Mouse (Mus musculus) mesoderm, embryonic 11.5 days (tissue): ENCODE measurements around the gene Zfp408.
A peak's percentile ranks its signal among the peaks of the same experiment; 100 is the strongest.

Experiments used
- DNase-seq: peaks from one replicate; pipeline ENCODE4 v3.0.0-alpha.2; 2012; ENCODE audit warnings: low read depth, low spot score

The Zfp408 gene

DNA sequence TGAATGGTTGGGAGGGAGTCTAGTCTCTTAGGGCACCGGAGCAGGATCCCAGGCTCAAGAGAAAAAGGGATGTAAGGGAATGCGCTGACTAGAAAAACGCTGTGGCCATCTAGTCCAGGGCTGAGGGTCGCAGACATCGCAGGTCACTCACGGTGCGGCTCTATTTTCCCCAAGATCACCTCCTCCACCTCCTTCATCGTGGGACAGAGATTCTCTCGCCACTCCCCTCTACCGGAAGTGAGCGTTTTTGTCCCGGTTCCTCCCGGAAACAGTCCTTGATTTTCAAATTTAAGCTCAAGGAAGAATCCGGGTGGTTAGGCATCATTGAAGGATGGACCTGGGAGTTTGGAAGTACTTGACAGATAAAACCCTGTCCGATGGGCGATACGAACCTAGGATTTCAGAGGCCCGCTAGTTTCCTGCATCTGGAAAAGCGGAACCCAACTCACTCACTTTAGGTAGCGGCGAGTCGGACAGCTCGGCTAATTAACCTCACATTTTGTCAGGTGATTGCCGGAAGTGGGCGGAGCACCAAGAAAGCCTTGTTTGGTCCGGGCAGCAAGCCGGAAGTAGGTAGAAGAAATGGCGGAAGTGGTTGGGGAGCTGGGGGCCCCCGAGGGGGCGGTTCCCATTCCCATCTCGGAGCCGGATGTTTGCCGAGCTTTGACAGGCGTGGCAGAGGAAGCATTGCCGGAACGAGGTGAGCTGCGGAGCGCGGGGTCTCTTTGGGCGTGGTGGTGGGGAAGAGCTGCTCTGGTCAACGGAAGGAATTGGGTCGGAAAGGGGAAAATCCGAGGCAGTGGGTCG lies at the start of gene Zfp408, which contains the start of gene Arhgap1:
Zfp408 (minus strand) TSS at position 239 of the 807 bp plus-strand sequence.
Arhgap1 (plus strand) TSS at position 308 of the 807 bp plus-strand sequence.
- peak; percentile 98 for DNase-seq

- DNase-seq: no peak
Measured at GRCm38 (mm10) chr2:91699225-91699624, 49.6 kb upstream of the Zfp408 start.

DNA sequence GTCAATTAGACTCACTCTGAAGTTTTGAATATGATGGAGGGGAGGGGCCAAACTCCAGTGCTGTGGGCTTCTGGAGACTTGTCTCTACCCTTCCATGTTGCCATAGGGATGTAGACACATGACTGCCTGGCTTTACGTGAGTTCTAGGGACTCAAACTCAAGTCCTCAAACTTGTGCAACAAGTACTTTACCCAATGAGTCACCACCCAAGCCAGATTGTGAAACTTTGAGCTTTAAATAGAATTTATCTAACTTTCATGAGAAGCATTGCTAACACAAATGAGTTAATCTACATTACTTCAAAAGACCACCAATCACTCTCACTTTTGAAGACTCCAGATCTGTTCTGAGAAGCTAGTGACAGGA lies 46.6 kb upstream of the Zfp408 start:
- no peak for DNase-seq

DNA sequence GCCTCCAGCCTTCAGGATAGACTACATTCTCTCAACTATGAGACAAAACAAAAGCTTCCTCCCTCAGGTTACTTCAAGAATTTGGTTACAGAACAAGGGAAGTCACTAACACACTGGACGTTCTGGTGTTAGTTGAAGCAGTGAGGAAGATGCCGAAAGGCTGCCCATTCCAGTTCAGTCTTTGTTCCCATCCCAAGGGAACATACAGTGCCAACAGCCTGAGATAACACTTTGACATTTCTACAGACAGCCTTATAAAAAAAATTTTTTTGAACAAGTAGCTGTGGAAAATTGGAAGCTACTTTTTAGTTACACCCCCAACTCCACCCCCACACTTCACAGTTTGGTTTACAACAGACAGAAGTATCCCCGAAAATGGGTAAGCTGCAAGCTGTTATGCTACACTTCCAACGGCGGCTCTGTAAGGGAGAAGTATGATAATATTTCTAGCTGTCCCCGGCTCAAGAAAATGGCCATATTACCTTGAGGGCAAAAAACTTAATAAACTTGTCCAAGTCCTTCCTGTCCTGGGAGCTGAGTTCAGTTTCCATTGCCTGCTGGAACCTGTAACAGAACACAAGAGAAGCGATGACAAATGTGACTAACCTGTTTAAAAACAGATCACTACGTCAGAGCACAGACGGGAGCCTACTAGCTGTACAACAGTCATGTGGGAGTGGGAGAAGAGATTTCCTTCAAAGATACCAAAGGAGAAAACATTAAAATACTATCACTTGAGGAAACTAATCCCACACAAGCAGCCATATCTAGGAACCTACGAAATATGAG lies 46.0 kb upstream of the Zfp408 start:
- no peak for DNase-seq

- no peak for DNase-seq
Measured at GRCm38 (mm10) chr2:91689452-91689851, 39.9 kb upstream of the Zfp408 start.

GRCm38 (mm10) chr2:91683919-91684318 lies 34.3 kb upstream of the Zfp408 start:
- no peak for DNase-seq

- peak; percentile 46 for DNase-seq
Measured at GRCm38 (mm10) chr2:91682850-91683249, 33.3 kb upstream of the Zfp408 start.

DNA sequence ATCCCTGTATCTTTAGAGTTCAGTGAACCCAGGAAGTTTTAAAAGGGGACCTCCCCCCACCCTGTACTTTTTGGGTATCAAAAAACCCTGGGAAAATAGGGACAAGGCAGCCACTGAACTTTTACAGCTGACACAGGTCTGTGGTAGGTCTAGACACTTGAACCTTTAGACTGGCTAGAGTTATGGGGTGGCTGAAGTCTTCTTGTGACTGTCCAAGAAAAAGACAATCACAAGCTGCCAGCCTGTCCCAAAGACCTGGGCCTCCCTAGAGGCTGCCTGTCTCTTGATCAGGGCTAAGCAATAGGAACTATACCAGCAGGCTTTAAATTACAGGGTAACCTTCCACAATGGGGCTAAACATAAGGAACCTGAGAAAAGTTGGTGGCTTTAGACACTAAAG lies 27.4 kb upstream of the Zfp408 start:
- no peak for DNase-seq

DNA sequence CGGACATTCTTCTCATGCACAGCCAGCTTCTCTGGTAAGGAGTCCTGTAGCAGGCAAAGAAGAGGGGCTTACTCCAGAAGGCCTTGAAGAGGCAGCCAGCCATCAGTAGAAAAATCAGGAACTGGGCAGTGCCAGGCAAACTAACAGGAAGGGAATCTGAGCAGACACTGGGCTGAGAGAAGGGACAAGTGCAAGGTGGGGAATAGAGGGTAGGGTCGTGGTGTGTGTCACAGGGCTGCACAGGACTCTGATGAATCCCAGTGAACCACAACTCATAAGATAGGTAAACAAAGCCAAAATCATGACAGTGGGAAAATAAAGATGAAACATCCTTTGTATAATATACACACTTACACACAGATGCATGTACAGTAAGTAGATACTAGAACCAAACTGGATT lies 26.8 kb upstream of the Zfp408 start:
- DNase-seq: no peak

DNA sequence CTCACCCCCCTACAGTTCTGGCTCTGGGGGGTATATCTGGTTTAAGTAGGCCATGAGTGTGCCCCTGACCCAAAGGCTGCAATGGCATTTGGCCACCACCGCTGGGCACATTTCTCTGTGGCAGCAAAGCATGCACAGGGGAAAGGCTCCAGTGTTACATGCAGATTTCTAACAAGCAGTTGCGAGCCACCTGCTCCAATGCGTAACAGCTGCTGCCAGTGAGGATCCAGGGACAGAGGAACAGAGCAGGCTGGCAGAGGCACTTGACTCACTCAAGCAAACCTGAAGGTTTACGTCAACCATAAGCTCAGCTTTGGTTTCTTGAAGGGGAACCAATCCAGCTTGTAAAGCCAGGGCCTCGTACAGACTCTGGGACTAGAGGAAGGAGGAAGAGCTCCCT lies 25.3 kb upstream of the Zfp408 start:
- DNase-seq: no peak

DNA sequence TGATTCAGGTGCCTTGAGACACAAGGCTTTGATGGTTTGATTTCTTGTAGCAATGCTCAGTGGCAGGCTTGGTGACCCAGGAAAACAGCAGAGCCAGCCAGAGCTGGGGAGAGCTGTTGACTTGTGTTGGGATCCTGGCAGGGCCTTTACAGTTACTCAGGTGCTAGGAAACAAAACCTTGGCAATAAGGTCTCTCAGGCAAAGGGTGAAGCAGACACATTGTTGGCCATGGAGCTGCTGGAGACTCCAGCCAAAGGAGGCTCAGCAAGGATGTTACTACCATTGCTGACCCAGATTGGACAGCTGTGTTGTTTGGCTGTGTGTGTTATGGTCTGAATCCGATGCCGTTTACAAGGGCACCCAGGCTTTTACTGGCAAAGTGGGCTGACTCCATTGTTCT lies 24.0 kb upstream of the Zfp408 start:
- DNase-seq: no peak

GRCm38 (mm10) chr2:91670038-91670437 lies 20.4 kb upstream of the Zfp408 start:
- DNase-seq: no peak

- no peak for DNase-seq
Measured at GRCm38 (mm10) chr2:91669326-91669725, 19.7 kb upstream of the Zfp408 start.

DNA sequence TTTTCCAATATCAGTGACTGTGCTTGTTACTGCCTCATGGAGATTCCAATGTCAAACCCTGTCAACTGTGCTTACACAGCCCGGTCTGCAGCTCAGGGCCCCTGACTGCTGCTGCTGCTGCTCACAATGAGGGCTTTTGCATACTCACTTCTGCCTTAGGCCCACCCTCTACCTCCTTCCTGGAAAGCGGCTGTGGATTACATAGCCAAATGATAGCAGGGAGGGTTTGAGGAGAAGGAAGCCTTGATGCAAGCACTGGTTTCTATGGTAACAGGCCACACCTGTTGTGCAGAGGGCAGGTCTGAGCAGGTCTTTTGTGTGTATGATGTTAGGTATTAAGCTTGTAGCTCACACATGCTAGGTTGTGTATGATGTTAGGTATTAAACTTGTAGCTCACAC lies 18.2 kb upstream of the Zfp408 start:
- DNase-seq: no peak

GRCm38 (mm10) chr2:91666386-91666910 lies 16.9 kb upstream of the Zfp408 start:
- DNase-seq: no peak

DNA sequence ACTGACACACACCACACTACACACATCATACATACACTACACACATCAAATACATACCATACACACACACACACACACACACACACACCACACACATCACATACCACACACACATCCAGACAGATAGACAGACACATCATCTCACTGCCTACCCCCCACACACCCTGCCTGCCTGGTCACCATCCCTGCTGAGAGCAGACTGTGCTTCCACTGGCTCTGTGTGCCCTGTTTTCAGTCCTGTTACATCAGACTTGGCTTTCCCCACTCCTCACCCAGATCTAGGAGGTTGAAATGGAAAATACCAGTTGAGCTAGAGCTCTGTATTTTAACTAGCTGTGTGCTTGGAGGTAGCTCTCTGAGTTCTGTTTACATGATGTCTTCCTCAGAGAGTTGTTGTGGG lies 15.2 kb upstream of the Zfp408 start:
- DNase-seq: no peak

GRCm38 (mm10) chr2:91660981-91661380 lies 11.4 kb upstream of the Zfp408 start:
- no peak for DNase-seq

GRCm38 (mm10) chr2:91659657-91660056 lies 10.1 kb upstream of the Zfp408 start:
- DNase-seq: no peak

DNA sequence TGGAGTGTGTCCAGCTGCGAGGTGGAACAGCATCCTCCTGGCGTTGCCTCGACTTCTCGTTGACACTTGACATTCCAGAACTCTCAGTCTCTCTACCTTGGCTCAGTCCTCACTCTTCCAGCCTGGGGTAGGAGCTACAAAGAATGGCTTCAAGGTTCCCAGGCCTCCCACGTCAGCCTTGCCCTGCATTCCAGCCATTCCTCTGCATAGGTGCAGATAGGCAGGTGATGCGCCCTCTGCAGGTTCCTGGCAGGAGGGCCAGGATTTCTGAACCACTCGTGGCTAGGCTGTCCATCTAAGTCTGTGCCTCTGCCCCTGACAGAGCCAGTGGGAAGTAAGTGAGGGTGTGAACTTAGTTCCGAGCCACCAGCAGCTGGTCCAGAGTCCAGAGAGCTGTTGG lies 7.2 kb upstream of the Zfp408 start:
- DNase-seq: no peak

DNA sequence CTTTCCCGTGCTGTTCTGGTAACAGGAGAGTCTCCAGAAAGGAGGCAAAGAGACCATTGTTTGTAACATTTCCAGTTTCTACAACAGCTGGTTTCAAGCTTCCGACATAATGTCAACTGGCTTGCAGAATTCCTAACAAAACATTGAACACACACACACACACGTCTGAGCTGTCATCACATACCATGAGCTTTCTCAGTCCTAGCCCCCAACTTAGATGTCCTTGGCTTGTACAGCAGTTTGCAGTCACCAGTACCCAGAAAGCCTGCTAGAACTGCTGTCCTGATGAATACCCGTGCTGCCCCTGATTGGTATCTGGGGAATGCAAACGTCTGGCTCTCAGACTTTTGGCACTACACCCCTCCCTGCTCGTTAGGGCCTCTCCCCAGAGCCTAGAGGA lies 6.2 kb upstream of the Zfp408 start:
- no peak for DNase-seq

- no peak for DNase-seq
Measured at GRCm38 (mm10) chr2:91655388-91655787, 5.8 kb upstream of the Zfp408 start.

GRCm38 (mm10) chr2:91652863-91653262 lies 3.3 kb upstream of the Zfp408 start:
- DNase-seq: peak; percentile 11
